Mouse (Mus musculus) Muller cell, postnatal 12 days (primary cell): Measurements from ENCODE around the gene Tcf7l1.

ENCODE experiments used
- DNase-seq: peaks from one replicate; pipeline ENCODE4 v3.0.0-alpha.2; 2015; ENCODE audit errors: inconsistent ontology term

The Tcf7l1 gene

GRCm38 (mm10) chr6:72660391-72660720, 128.7 kb downstream of the Tcf7l1 start:
- no peak for DNase-seq

- peak; percentile 93 for DNase-seq
These were observed 129.2 kb downstream of the Tcf7l1 start for GRCm38 (mm10) chr6:72659717-72660390.

GRCm38 (mm10) chr6:72658006-72658405, 131.0 kb downstream of the Tcf7l1 start:
- DNase-seq: no peak

- no peak for DNase-seq
These were observed 133.0 kb downstream of the Tcf7l1 start for GRCm38 (mm10) chr6:72656053-72656442.

- DNase-seq: no peak
These were observed 133.6 kb downstream of the Tcf7l1 start for GRCm38 (mm10) chr6:72655309-72656052.

GRCm38 (mm10) chr6:72654355-72654754, 134.7 kb downstream of the Tcf7l1 start:
- no peak for DNase-seq

GRCm38 (mm10) chr6:72653419-72653818, 135.6 kb downstream of the Tcf7l1 start:
- DNase-seq: peak; percentile 93

- no peak for DNase-seq
These were observed 138.7 kb downstream of the Tcf7l1 start for GRCm38 (mm10) chr6:72650338-72650851.

GRCm38 (mm10) chr6:72648002-72648595, 141.0 kb downstream of the Tcf7l1 start:
- DNase-seq: no peak

GRCm38 (mm10) chr6:72647383-72647820, 141.7 kb downstream of the Tcf7l1 start:
- peak; percentile 55 for DNase-seq

- peak; percentile 84 for DNase-seq
These were observed 143.7 kb downstream of the Tcf7l1 start for GRCm38 (mm10) chr6:72645364-72645763.

- DNase-seq: peak; percentile 69
These were observed 144.5 kb downstream of the Tcf7l1 start for GRCm38 (mm10) chr6:72644576-72644975.

GRCm38 (mm10) chr6:72641218-72641954, 147.7 kb downstream of the Tcf7l1 start:
- DNase-seq: no peak

- DNase-seq: no peak
These were observed 152.1 kb downstream of the Tcf7l1 start for GRCm38 (mm10) chr6:72636940-72637339.

- peak; percentile 70 for DNase-seq
These were observed 153.2 kb downstream of the Tcf7l1 start for GRCm38 (mm10) chr6:72635760-72636431.

- no peak for DNase-seq
These were observed 154.7 kb downstream of the Tcf7l1 start for GRCm38 (mm10) chr6:72634311-72634710.

- DNase-seq: no peak
These were observed 157.4 kb downstream of the Tcf7l1 start for GRCm38 (mm10) chr6:72631700-72632099.

- DNase-seq: no peak
These were observed 158.1 kb downstream of the Tcf7l1 start for GRCm38 (mm10) chr6:72630961-72631360.

GRCm38 (mm10) chr6:72630370-72630769, 158.7 kb downstream of the Tcf7l1 start:
- no peak for DNase-seq

GRCm38 (mm10) chr6:72627276-72627675, 161.8 kb downstream of the Tcf7l1 start:
- DNase-seq: no peak

GRCm38 (mm10) chr6:72626391-72626790, 162.7 kb downstream of the Tcf7l1 start:
- DNase-seq: no peak
